Mouse (Mus musculus) kidney, postnatal 0 days (tissue): ENCODE data around the gene Galc. TPM values are rescaled to one million over a fixed set of nuclear protein-coding genes. Genes with fewer than 3 reads are reported as not detected.
A peak's percentile ranks its signal among the peaks of the same experiment; 100 is the strongest.

Experiments
- ATAC-seq: fragments of 200-750 bp; cut with Nextera tagmentation; replicated peaks from 2 replicates; pipeline ENCODE4 v1.8.0; 2017; ENCODE audit warnings: low read depth, moderate number of reproducible peaks, moderate TSS enrichment, moderate library complexity; ENCODE audit not compliant: low FRiP score
- DNase-seq: peaks from one replicate; pipeline ENCODE4 v3.0.0-alpha.2; 2016; ENCODE audit warnings: low spot score
- H3K27ac ChIP-seq: fragments of 300-500 bp; sonication (generic); 2 replicates; pipeline ENCODE4 v1.5.1; 2014; ENCODE audit warnings: mild to moderate bottlenecking
- H3K27me3 ChIP-seq: fragments of 300-500 bp; sonication (generic); 2 replicates; pipeline ENCODE4 v1.6.1; 2014; ENCODE audit warnings: low read length, mixed read lengths; ENCODE audit not compliant: insufficient read depth
- H3K36me3 ChIP-seq: fragments of 300-500 bp; sonication (generic); 2 replicates; pipeline ENCODE4 v1.6.1; 2014; ENCODE audit warnings: low read length, mixed read lengths; ENCODE audit not compliant: insufficient read depth
- H3K4me1 ChIP-seq: fragments of 300-500 bp; sonication (generic); replicated peaks from 2 replicates; pipeline ENCODE4 v1.6.1; 2014; ENCODE audit warnings: antibody characterized with exemption, low read length, mixed read lengths; ENCODE audit not compliant: insufficient read depth
- H3K4me2 ChIP-seq: fragments of 300-500 bp; sonication (generic); 2 replicates; pipeline ENCODE4 v1.6.1; 2014; ENCODE audit warnings: mild to moderate bottlenecking, low read length, moderate library complexity, mixed read lengths
- H3K4me3 ChIP-seq: fragments of 300-500 bp; sonication (generic); replicated peaks from 2 replicates; pipeline ENCODE4 v1.5.1; 2014; ENCODE audit warnings: low read depth, low read length
- H3K9ac ChIP-seq: fragments of 300-500 bp; sonication (generic); 2 replicates; pipeline ENCODE4 v1.6.1; 2014; ENCODE audit warnings: low read depth, low read length
- H3K9me3 ChIP-seq: fragments of 300-500 bp; sonication (generic); replicated peaks from 2 replicates; pipeline ENCODE4 v1.6.1; 2016; ENCODE audit warnings: low read length, inconsistent platforms, mixed read lengths
- CTCF ChIP-seq: IDR thresholded peaks from 2 replicates; pipeline ENCODE4 v1.5.1; 2016; ENCODE audit warnings: antibody characterized with exemption, low read depth, mild to moderate bottlenecking, moderate library complexity
- WGBS: fragments of 180-500 bp; shearing (Covaris S2); extraction: QIAGEN DNeasy Blood & Tissue Kit; methylation state at CpG from one replicate; pipeline ENCODE4 v1.1.7; 2014; 5-methylcytosine and 5-hydroxymethylcytosine counted together
- polyA plus RNA-seq: library from polyadenylated mRNA; unstranded; fragments of >200 nt; fragmentation: Nextera tagmentation; extraction: Ambion mirVana; gene quantifications from 2 replicates; pipeline ENCODE4 v1.2.1, GENCODE M21; 2015

Gene Galc
- polyA plus RNA-seq, 1 experiment from 2014 or later, result 18.8 TPM

DNA sequence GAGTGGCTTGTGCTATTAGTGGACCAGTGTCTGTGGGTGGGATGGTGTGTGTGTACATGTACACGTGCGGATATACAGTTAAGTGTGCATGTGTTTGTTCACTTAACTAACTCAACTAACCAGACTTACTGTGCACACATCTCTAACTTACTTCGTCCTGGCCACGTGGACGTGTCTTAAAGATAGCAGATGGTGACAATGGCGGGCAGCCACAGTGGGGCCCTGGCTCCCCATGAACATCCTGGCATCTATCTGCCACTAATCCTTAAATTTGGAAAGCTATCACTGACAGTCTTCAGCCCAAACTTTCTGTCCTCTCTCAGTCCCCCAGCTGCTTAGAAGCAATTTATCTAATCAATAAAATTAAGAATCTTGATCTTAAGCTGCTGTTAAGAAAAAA is 78.5 kb downstream of the Galc start:
- Histone ChIP-seq H3K36me3 (no peaks in the 10 kb centered on the region), H3K4me2 (no peak overlapping the region), H3K4me3 (no peak overlapping the region), H3K4me1 (no peaks in the 10 kb centered on the region), H3K27me3 (no peaks in the 10 kb centered on the region), H3K9me3 (no peaks in the 10 kb centered on the region), H3K9ac (no peak overlapping the region), H3K27ac (no peak overlapping the region)
- ATAC-seq (no peak), DNase-seq (no peak)
- 94% methylated on average over 6 of the region's 6 CpGs for WGBS
- no peak for TF ChIP-seq CTCF

GRCm38 (mm10) chr12:98180235-98180800 is 78.9 kb downstream of the Galc start:
- DNase-seq (no peak), ATAC-seq (no peak)
- 0 out of 2 replicates have a peak, but pooled peaks have one; percentile 6 for TF ChIP-seq CTCF
- no peaks in the 10 kb centered on the region for H3K9me3 ChIP-seq
- WGBS, result 93% methylated on average over 16 of the region's 16 CpGs
- H3K4me2 ChIP-seq, result no peak overlapping the region
- no peak overlapping the region for H3K4me3 ChIP-seq
- no peaks in the 10 kb centered on the region for H3K27me3 ChIP-seq
- no peak overlapping the region for H3K27ac ChIP-seq
- no peaks in the 10 kb centered on the region for H3K4me1 ChIP-seq
- no peaks in the 10 kb centered on the region for H3K36me3 ChIP-seq
- H3K9ac ChIP-seq, result no peak overlapping the region

DNA sequence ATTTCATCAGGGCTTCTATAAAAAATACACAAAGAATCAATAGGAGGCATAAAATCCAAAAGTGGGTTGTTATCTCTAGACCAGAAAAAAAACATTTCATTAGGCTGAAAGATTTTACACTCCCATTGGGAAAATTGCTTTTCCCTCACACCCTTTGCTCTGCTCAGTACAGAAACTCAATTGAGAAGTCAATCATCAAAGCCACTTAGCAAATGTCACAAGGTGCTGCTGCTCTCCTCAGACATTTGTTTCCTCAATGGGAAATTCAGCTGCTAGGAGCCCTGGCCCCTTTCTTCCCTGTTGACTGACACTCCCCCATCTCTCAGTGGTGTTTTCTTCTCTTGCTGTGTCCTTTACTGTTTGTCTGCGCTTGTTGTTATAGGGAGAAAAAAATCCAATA is 79.8 kb downstream of the Galc start:
- WGBS, result 52% methylated on average over 1 of the region's 1 CpGs
- no peaks in the 10 kb centered on the region for H3K36me3 ChIP-seq
- H3K4me1 ChIP-seq, result no peaks in the 10 kb centered on the region
- H3K9me3 ChIP-seq, result no peaks in the 10 kb centered on the region
- no peak overlapping the region for H3K9ac ChIP-seq
- no peaks in the 10 kb centered on the region for H3K27me3 ChIP-seq
- H3K27ac ChIP-seq, result no peak overlapping the region
- no peak overlapping the region for H3K4me2 ChIP-seq
- ATAC-seq, result no peak
- H3K4me3 ChIP-seq, result no peak overlapping the region
- DNase-seq, result peak; percentile 33
- TF ChIP-seq CTCF, result no peak

DNA sequence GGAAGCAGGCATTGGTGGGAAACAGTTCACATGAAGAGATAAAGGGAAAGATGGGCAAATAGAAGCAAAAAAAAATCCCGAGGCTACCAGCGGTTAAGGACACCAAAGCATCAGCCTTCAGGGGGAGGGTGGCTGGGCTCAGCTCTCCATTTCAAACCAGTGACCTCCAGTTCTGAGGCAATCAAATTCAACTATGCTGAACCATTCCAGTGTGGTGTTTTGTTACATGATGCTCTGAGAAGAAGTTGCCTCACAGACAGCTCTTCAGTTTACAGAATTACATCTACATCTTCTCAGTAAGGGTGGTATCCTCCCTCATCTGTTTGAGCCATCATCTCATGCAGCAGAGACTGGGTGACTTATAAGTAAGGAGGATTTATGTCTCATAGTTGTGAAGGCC is 82.6 kb downstream of the Galc start:
- 60% methylated on average over 2 of the region's 2 CpGs for WGBS
- Histone ChIP-seq H3K27me3 (no peaks in the 10 kb centered on the region), H3K4me2 (no peak overlapping the region), H3K9ac (no peak overlapping the region), H3K9me3 (no peaks in the 10 kb centered on the region), H3K36me3 (no peaks in the 10 kb centered on the region), H3K4me1 (no peaks in the 10 kb centered on the region), H3K27ac (no peak overlapping the region), H3K4me3 (no peak overlapping the region)
- no peak for TF ChIP-seq CTCF
- DNase-seq (peak; percentile 63), ATAC-seq (no peak; the same call in 1 of the 2 replicates)

DNA sequence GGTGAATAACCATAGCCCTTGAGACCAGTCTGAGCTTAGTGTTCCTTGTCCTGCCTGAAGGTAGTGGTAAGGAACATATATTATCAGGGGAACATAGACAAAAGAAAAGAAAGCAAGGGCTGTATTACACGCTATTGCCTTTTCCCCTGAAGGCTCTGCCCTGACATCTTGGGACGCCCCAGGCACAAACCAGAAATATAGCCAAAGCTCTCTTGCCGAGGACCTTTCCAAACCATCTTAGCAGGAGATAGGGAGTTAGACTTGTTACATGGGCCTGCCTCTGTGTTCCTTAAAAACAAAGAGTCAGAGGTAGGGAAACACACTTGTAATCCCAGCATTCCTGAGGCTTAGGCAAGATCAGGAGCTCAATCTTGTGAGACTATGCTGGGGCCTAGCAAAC is 97.4 kb downstream of the Galc start:
- Histone ChIP-seq H3K27ac (no peak overlapping the region), H3K4me2 (no peak overlapping the region), H3K36me3 (no peaks in the 10 kb centered on the region), H3K9me3 (no peaks in the 10 kb centered on the region), H3K4me3 (no peak overlapping the region), H3K9ac (no peak overlapping the region), H3K4me1 (no peaks in the 10 kb centered on the region), H3K27me3 (no peaks in the 10 kb centered on the region)
- DNase-seq, result no peak
- no peak for TF ChIP-seq CTCF
- ATAC-seq, result no peak
- 86% methylated on average over 3 of the region's 3 CpGs for WGBS

DNA sequence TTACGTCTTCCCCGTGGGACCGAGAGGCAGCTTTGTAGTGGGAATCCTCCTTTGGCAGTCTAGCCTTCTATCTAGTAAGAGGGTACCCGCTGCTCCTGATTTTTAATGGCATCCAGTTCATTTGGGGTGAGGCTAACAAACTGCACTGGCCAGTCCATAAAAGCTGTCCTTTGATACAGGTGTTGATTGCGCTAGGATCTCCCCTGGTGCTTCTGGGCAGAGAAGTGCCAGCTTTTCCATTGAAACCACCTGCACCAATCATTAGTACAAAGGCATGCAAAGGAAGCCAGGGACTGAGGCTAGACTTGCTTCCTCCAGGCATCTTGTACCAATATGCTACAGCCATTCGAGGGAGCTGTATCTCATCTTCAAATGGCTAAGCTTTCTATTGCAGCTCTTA is 98.4 kb downstream of the Galc start:
- WGBS, result 76% methylated on average over 6 of the region's 6 CpGs
- no peak for ATAC-seq
- no peak for DNase-seq
- no peak overlapping the region for H3K27ac ChIP-seq
- no peak for TF ChIP-seq CTCF
- no peaks in the 10 kb centered on the region for H3K27me3 ChIP-seq
- no peak overlapping the region for H3K9ac ChIP-seq
- H3K4me2 ChIP-seq, result no peak overlapping the region
- no peak overlapping the region for H3K4me3 ChIP-seq
- H3K36me3 ChIP-seq, result no peaks in the 10 kb centered on the region
- H3K9me3 ChIP-seq, result no peaks in the 10 kb centered on the region
- no peaks in the 10 kb centered on the region for H3K4me1 ChIP-seq

Other genes starting within 250 kb of the Galc start
- gene Gpr65, start 9.2 kb upstream of the Galc start, polyA plus RNA-seq, result 2.0 TPM in 2 replicates